Mouse (Mus musculus): ENCODE data around the gene Clic1.

Clic1 gene

GRCm38 (mm10) chr17:35088825-35089644 lies 39.3 kb downstream of the Clic1 start, which contains the start of gene Abhd16a:
Gene Abhd16a, plus strand, starts transcription at chr17:35089263.
- DNase-seq (ENCODE audit: low read depth, low spot score) = peak; percentile 93

- DNase-seq (ENCODE audit: low read depth, low spot score) = no peak
Observed at GRCm38 (mm10) chr17:35090166-35090932, 40.6 kb downstream of the Clic1 start.

GRCm38 (mm10) chr17:35092403-35093198 lies 42.8 kb downstream of the Clic1 start:
- no peak for DNase-seq (ENCODE audit: low read depth, low spot score)

DNA sequence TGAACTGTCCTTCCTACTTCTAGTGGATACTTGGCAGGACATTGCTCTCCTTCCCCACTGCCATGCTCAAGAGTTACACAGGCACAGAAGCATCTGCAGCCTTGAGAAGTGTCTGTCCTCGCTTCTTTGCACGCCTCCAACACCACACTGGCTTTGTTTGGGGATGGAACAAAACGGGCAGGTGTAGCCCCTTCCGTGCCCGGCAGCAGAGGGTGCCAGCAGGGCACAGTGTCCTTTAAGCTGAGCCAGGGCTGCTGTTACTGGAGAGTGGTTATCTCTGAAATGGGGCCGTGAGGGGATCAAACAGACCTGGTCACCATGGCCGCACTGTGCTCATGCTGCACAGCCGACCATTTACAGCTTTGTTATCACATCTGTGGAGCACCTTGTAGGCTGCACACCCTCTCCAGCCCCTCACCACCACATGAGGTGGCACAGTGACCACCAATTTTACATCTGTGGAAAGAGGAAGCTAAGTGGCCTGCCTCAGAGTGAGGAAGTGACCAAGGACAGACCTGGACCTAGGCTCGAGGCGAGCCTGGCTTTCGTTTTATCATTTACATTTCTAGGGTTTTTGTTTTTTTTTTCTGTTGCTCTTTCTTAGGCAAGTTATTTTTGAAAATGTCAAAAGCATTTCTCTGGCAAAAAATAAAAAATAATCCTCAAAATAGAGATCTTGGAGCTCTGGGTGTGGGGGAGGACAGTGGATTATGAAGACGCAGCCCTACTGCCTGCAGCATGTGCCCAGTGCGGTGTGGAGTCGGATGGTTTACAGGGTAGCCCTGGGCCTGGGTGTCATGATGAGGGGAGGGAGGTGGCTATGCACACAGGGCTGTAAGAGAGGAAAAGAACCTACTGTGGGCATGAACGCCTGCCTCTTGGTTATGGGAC lies 45.0 kb downstream of the Clic1 start:
- no peak for DNase-seq (ENCODE audit: low read depth, low spot score)

DNA sequence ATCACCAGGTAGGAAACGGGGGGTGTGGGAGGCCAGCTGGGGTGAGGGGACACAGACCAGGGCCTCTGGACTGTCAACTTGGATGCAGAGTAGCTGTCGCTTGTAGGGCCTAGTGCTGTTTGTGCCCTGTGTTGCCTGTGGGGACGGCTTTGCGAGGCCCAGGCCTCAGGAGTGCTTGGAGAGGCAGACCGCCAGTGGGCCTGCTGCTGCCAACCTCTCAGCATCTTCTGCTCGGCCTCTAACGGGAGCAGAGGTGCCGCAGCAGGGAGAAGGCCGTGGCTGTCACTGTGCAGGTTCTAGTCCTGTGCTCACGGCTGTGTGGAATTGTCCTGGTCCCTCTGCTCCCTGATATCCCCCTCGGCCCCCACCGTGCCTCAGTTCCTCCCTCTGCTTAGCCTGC lies 46.8 kb downstream of the Clic1 start:
- DNase-seq (ENCODE audit: low read depth, low spot score) = no peak

DNA sequence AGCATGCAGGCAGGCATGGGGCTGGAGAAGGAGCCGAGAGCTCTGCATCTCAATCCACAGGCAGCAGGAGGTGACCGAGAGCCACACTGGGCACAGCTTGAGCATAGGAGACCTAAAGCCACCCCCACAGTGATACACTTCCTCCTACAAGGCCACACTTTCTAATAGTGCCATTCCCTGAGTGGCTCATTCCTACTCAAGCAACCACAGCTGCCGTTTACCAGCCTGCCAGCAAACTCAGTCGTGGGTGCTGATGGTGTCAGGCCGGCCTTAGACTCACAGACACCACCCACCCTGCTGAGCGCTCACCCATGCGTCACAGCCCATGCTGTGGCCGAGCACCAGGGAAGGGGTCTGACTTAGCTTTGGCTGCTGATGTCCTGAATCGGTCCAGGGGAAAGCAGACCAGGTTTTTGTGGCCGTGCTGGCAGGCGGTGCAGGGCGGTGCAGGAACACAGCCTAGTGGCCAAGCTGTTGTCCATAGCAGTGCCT lies 47.4 kb downstream of the Clic1 start:
- no peak for DNase-seq (ENCODE audit: low read depth, low spot score)

DNA sequence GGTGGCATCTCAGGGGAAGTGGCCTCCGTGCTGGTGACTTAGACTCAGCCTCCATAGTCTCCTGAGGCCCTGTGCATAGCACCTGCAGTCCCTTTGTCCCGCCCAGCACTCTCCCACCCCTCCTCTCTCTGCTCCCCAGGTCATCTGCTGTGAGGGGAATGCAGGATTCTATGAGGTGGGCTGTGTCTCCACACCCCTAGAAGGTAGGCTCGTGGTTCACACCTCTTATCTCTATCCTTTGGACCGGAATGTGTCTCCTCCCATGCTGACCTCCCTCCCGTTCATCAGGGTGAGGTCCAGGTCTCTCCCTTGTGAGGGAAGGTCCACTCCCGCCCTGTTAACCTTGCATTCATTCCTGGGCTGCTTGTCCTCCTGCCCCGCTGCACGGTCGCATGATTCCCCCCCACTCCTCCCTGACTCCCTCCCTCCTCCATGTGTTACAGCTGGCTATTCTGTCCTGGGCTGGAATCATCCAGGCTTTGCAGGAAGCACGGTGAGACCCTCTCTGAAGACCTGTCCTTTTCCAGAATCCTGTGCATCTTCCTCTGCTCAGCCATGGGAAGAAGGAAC lies 50.5 kb downstream of the Clic1 start:
- no peak for DNase-seq (ENCODE audit: low read depth, low spot score)

DNA sequence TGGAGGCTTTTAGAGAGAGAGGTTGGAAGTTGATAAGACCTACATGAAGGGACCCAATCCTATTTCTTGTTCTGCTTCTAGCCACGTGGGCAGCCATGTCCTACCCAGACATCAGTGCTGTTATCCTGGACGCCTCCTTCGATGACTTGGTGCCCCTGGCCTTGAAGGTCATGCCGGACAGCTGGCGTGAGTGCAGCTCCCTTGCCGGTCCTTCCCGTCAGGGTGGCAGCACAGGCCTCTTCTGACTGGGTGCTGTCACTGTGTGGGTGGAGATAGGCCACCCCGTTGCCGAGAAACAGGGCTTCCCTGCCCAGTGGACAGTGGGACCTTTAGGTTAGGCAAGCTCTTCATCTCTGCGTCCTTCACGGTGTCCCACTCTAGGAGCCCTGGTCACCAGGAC lies 51.4 kb downstream of the Clic1 start:
- DNase-seq (ENCODE audit: low read depth, low spot score) = no peak

DNA sequence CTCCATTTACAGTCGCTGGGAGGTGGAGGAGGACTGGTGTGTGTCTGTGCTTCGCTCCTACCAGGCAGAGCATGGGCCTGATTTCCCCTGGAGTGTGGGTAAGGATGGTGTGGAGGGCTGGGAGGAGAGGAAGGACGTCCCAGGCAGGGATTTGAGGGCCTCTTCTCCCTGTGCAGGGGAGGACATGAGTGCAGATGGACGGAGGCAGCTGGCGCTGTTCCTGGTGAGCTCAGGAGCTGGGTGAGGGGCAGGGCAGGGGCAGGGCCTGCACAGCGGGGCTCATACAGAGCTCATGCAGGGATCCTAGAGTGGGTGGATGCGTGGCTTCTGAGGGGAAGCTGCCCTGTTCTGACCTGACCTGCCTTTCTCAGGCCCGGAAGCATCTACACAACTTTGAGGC lies 52.5 kb downstream of the Clic1 start:
- DNase-seq (ENCODE audit: low read depth, low spot score) = no peak

DNA sequence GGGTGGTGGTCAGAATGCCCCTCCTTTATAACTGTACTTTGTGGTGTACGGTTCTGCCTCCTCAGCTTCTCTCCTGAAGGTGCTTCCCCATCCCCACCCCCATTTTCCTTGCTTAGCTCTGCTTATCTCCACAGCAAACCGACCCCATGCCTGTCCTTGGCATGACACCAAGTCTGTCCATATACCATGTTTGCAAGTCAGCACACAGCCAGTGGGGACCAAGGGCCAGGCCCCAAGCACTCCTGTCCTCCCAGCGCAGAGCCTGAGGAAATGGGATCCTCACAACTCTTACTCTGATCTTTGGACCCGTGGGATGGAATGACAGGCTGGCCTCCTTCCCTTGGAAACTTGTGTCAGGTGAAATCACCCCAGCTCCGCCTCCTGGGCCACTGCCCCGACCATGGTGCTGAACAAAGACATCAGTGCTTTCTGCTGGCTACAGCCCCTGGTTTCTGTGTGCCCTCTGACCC lies 53.5 kb downstream of the Clic1 start:
- no peak for DNase-seq (ENCODE audit: low read depth, low spot score)

GRCm38 (mm10) chr17:35104079-35104478 lies 54.3 kb downstream of the Clic1 start:
- DNase-seq (ENCODE audit: low read depth, low spot score) = no peak

DNA sequence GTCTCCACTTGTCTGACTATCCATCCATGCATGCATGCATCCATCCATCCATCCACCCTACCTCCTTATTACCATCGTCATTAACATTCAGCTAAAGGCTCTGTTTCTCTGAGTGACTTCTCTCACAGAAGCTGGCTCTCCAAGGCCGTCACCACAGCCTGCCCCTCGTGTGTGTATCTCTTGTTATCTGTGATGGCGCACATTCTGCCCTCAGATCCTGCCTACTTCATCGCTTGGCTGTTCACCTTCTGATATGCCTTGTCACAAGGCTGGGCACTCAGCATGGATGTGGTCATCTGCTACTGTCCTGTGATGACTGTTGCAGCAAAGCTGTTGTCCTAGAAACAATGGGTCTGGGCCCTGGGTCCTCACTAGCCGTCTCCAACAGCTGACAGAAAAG lies 55.0 kb downstream of the Clic1 start:
- no peak for DNase-seq (ENCODE audit: low read depth, low spot score)

DNA sequence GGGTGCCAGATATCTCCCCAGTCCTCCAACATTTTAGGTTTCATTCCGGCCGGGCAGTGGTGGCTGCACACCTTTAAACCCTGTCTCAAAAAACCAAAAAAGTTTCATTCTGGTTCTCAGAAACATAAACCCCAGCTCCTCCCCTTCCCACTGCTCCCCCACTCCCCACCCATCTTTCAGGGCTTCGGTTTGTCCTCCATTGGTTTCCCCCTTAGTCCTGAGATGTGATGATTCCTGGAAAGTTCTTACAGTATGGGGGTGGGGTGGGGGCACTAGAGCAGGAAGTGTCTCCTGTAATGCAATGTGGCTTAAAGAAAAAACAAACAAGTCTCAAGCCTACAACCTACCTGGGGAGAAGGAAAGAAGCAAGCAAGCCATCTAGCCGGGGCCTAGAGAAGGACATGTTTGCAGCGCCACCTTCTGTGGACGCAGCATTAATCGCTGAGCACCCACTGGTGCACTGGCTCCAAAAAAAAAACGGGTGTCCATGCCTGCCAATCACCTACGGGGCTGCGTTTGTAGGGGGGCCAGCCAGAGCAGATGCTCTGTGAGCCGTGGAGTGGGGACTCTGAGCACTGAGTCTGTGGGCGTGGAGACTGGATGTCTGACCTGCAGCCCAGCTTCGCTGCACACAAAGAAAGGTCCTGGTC lies 56.1 kb downstream of the Clic1 start:
- peak; percentile 54 for DNase-seq (ENCODE audit: low read depth, low spot score)

- DNase-seq (ENCODE audit: low read depth, low spot score) = no peak
Observed at GRCm38 (mm10) chr17:35106522-35106921, 56.8 kb downstream of the Clic1 start.

DNA sequence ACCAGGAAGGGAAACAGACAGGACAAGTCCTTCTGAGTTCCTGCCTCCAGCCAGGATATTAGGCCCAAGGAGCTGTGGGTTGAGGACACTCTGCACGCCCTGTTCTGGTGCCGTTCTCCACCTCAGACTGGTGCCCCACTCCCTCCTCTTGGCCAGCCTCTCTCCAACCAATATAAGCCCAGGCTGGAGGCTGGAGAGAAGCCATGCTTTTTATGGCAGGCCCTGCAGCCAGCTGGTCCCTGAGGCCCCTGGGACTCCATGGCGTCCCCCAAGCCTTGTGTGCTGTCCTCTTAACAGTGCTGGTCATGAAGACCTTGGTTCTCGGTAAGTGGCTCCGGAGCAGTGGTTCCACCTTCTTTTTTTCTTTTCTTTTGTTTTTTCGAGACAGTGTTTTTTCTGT lies 58.3 kb downstream of the Clic1 start, which contains the start of gene Ly6g5c:
Gene Ly6g5c, plus strand, starts transcription at position 183 of the 400 bp plus-strand sequence.
- DNase-seq (ENCODE audit: low read depth, low spot score) = no peak

Measured in ES-CJ7 (cell line).